Mouse (Mus musculus) midbrain, embryonic 11.5 days (tissue): Measurements from ENCODE around the gene Pkd1l2. TPM values are rescaled to one million over a fixed set of nuclear protein-coding genes. Genes with fewer than 3 reads are reported as not detected.
A peak's percentile ranks its signal among the peaks of the same experiment; 100 is the strongest.

Experiments
- ATAC-seq: fragments of 200-750 bp; cut with Nextera tagmentation; 2 replicates; pipeline ENCODE4 v1.8.0; 2017; ENCODE audit warnings: moderate TSS enrichment, moderate library complexity; ENCODE audit not compliant: low FRiP score
- DNase-seq: peaks from one replicate; pipeline ENCODE4 v3.0.0; 2015; ENCODE audit warnings: low spot score; ENCODE audit errors: missing footprints
- H3K27ac ChIP-seq: fragments of 300-500 bp; sonication (generic); 2 replicates; pipeline ENCODE4 v1.5.1; 2014; ENCODE audit warnings: low read depth, low read length
- H3K27me3 ChIP-seq: fragments of 300-500 bp; sonication (generic); 2 replicates; pipeline ENCODE4 v1.6.1; 2014; ENCODE audit warnings: mild to moderate bottlenecking, low read length, moderate library complexity, mixed read lengths; ENCODE audit not compliant: control insufficient read depth, insufficient read depth
- H3K36me3 ChIP-seq: fragments of 300-500 bp; sonication (generic); 2 replicates; pipeline ENCODE4 v1.6.1; 2014; ENCODE audit warnings: mild to moderate bottlenecking, low read length, moderate library complexity, mixed read lengths; ENCODE audit not compliant: control insufficient read depth, insufficient read depth
- H3K4me1 ChIP-seq: fragments of 300-500 bp; sonication (generic); 2 replicates; pipeline ENCODE4 v1.6.1; 2014; ENCODE audit warnings: low read length; ENCODE audit not compliant: control insufficient read depth, insufficient read depth
- H3K4me2 ChIP-seq: fragments of 300-500 bp; sonication (generic); 2 replicates; pipeline ENCODE4 v1.6.1; 2014; ENCODE audit warnings: mild to moderate bottlenecking, moderate library complexity
- H3K4me3 ChIP-seq: fragments of 300-500 bp; sonication (generic); 2 replicates; pipeline ENCODE4 v1.5.1; 2014; ENCODE audit warnings: low read depth, low read length
- H3K9ac ChIP-seq: fragments of 300-500 bp; sonication (generic); 2 replicates; pipeline ENCODE4 v1.6.1; 2014; ENCODE audit warnings: low read length
- H3K9me3 ChIP-seq: fragments of 300-500 bp; sonication (generic); 2 replicates; pipeline ENCODE4 v1.6.1; 2016; ENCODE audit warnings: low read length; ENCODE audit not compliant: control insufficient read depth
- WGBS: fragments of 180-500 bp; shearing (Covaris S2); extraction: QIAGEN DNeasy Blood & Tissue Kit; methylation state at CpG from one replicate; pipeline ENCODE4 v1.1.7; 2014; 5-methylcytosine and 5-hydroxymethylcytosine counted together
- polyA plus RNA-seq: library from polyadenylated mRNA; unstranded; fragments of >200 nt; fragmentation: Nextera tagmentation; extraction: Ambion mirVana; gene quantifications from 2 replicates; pipeline ENCODE4 v1.2.1, GENCODE M21; 2014

The Pkd1l2 gene
- polyA plus RNA-seq, 1 experiment from 2014 or later: not detected

DNA sequence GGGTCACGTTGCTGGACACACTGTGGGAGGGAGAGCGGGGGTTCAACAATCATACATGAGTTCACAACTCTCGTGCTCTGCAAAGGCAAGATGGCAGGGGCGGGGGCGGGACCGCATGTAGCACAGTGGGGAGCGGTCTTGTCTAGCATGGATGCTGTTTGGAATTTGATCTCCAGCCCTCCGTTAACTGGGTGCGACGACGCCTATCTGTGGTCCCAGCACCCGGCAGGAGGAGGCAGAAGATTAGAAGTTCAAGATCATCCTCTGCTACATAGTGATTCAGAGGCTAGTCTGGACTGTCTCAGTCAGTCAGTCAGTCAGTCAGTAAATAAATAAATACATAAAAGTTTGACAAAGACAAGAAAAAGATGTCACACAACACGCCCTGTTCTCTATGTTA is 14.0 kb downstream of the Pkd1l2 start:
- H3K36me3 ChIP-seq: no peaks in the 10 kb centered on the region
- DNase-seq (no peak), ATAC-seq (no peak)
- H3K4me2 ChIP-seq: no peak overlapping the region
- H3K4me3 ChIP-seq: no peak overlapping the region
- H3K27me3 ChIP-seq: no peaks in the 10 kb centered on the region; the same call in 1 of the 2 replicates
- no peak overlapping the region for H3K9ac ChIP-seq
- WGBS: 84% methylated on average over 13 of the region's 13 CpGs
- H3K4me1 ChIP-seq: no peaks in the 10 kb centered on the region
- H3K27ac ChIP-seq: no peak overlapping the region
- no peaks in the 10 kb centered on the region for H3K9me3 ChIP-seq

DNA sequence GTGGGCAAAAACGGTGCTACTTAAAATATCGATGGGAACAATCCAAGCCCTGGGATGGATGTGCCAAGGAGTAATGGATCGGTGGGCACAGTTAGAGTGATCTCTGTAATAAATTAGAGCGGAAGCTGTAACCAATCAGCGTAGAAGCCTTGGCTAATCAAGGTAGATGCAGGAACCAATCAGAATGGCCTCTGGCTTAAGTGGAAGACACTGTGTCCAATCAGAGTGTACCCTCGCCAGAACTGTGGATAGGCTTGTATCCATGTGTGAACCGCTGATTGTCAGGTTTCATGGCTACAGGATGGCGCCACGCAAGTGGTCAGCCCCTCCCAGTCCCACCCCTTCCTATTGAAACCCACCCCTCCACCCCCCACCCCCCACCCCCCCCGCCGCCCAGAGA is 14.9 kb downstream of the Pkd1l2 start:
- Histone ChIP-seq H3K9me3 (no peaks in the 10 kb centered on the region; the same call in 1 of the 2 replicates), H3K27me3 (no peaks in the 10 kb centered on the region; the same call in 1 of the 2 replicates), H3K4me2 (no peak overlapping the region), H3K4me1 (no peaks in the 10 kb centered on the region), H3K9ac (no peak overlapping the region), H3K36me3 (no peaks in the 10 kb centered on the region), H3K4me3 (no peak overlapping the region), H3K27ac (no peak overlapping the region)
- WGBS: 83% methylated on average over 11 of the region's 11 CpGs
- ATAC-seq (no peak), DNase-seq (no peak)

DNA sequence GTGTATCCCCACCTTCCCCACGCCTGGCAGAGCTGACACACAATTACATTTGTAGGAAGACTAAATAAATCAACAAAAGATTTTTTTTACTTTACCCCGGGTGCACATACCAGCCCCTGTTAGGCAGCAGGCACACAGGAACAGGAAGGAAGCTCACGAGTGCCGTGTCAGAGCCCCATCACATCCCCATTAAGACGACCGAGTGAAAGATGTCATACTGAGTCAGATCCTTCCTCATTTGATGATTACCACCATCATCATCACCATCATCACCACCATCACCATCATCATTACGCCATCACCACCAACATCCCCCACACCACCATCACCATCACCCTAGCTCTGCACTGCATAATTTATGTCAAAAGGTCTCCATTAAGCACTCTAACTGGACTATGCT is 15.3 kb downstream of the Pkd1l2 start:
- 93% methylated on average over 7 of the region's 7 CpGs for WGBS
- no peak for ATAC-seq

GRCm38 (mm10) chr8:117061180-117061880 is 20.9 kb downstream of the Pkd1l2 start:
- H3K27me3 ChIP-seq: no peaks in the 10 kb centered on the region; the same call in 1 of the 2 replicates
- peak; percentile 80 for DNase-seq
- H3K9me3 ChIP-seq: peaks cover 3% of the 10 kb centered on the region; the same call in 1 of the 2 replicates
- no peak overlapping the region for H3K4me3 ChIP-seq
- no peaks in the 10 kb centered on the region for H3K36me3 ChIP-seq
- H3K9ac ChIP-seq: no peak overlapping the region
- no peak overlapping the region for H3K27ac ChIP-seq
- 61% methylated on average over 13 of the region's 13 CpGs for WGBS
- ATAC-seq: 0 out of 2 replicates have a peak, but pooled peaks have one; percentile 35
- H3K4me2 ChIP-seq: no peak overlapping the region
- H3K4me1 ChIP-seq: peaks cover 3% of the 10 kb centered on the region; the same call in 1 of the 2 replicates

More for the DNA sequence above, 15.3 kb downstream of the Pkd1l2 start:
- no peak overlapping the region for H3K9ac ChIP-seq
- H3K4me2 ChIP-seq: no peak overlapping the region
- H3K36me3 ChIP-seq: no peaks in the 10 kb centered on the region
- no peak overlapping the region for H3K4me3 ChIP-seq
- no peak for DNase-seq
- H3K27ac ChIP-seq: no peak overlapping the region
- peaks cover 3% of the 10 kb centered on the region; the same call in 1 of the 2 replicates for H3K9me3 ChIP-seq
- no peaks in the 10 kb centered on the region for H3K4me1 ChIP-seq
- H3K27me3 ChIP-seq: no peaks in the 10 kb centered on the region; the same call in 1 of the 2 replicates

DNA sequence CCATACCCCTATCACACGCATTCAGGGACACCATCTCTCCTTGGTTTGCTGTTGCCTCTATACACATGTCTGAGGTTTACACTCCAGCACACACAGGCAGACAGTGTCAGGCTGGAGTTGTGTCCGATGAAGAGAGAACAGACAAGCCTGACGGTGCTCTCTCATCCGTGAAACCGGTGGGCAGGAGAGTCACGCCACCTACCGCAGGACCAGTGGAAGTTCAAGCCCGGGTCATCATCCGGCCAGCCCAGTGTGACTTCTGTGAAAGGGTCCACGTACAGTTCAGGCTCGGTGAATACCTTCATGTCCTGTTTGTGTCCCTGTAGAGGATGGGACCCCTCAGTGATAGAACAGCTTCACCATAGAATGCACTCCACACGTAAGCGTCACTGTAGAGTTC is 21.9 kb downstream of the Pkd1l2 start:
- Histone ChIP-seq H3K9ac (no peak overlapping the region), H3K9me3 (peaks cover 3% of the 10 kb centered on the region; the same call in 1 of the 2 replicates), H3K4me1 (peaks cover 3% of the 10 kb centered on the region; the same call in 1 of the 2 replicates), H3K27me3 (no peaks in the 10 kb centered on the region), H3K4me2 (no peak overlapping the region), H3K4me3 (no peak overlapping the region), H3K27ac (no peak overlapping the region), H3K36me3 (no peaks in the 10 kb centered on the region)
- peak; percentile 64 for DNase-seq
- no peak for ATAC-seq
- 78% methylated on average over 13 of the region's 13 CpGs for WGBS

DNA sequence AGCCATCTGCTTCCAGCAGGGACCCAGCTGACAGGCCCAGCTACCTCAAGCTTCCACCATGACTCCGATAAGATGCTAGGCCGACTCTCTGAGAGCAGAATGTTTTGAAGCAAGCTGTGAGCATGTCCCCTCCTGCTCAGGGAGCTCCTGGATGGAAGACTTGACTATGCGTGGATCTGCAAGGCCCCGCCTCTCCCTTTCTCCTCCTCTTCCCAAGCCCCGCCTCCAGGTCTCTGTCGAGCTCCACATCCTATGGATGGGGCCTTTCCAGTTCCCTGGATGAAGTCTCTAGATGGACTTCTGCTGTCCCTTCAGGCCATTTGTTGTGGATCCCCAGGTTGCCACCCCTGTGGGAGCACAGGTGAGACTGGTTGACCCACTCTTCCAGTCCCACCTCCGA is 23.2 kb downstream of the Pkd1l2 start:
- H3K4me1 ChIP-seq: peaks cover 3% of the 10 kb centered on the region; the same call in 1 of the 2 replicates
- H3K4me2 ChIP-seq: no peak overlapping the region
- WGBS: 71% methylated on average over 7 of the region's 7 CpGs
- ATAC-seq (no peak), DNase-seq (no peak)
- no peak overlapping the region for H3K4me3 ChIP-seq
- no peaks in the 10 kb centered on the region for H3K27me3 ChIP-seq
- H3K9me3 ChIP-seq: peaks cover 3% of the 10 kb centered on the region; the same call in 1 of the 2 replicates
- H3K36me3 ChIP-seq: no peaks in the 10 kb centered on the region
- no peak overlapping the region for H3K9ac ChIP-seq
- H3K27ac ChIP-seq: no peak overlapping the region

DNA sequence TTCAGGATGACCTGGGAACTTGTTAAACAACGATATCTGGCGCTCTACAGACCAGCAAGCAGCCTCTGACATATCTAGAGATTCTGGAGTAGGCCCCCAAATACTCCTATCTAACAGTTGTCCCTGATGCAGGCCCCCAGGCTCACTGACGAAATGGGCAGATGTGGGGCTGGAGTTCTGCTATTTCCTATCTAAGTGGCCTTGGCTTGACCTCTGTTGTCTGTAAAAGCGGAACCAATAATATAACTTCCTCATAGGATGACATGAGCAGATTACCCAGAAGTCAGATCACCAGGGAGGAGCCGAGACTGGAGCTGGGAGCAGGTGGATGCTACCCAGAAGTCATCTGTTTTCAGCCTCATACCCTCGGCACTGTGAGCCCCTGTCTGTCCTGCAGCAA is 27.2 kb downstream of the Pkd1l2 start:
- Histone ChIP-seq H3K9ac (no peak overlapping the region), H3K36me3 (no peaks in the 10 kb centered on the region), H3K27ac (no peak overlapping the region), H3K4me3 (no peak overlapping the region), H3K27me3 (no peaks in the 10 kb centered on the region), H3K4me2 (no peak overlapping the region), H3K9me3 (no peaks in the 10 kb centered on the region), H3K4me1 (no peaks in the 10 kb centered on the region)
- peak; percentile 10 for DNase-seq
- WGBS: 76% methylated on average over 6 of the region's 6 CpGs
- ATAC-seq: no peak

- H3K4me3 ChIP-seq: no peak overlapping the region
- H3K27ac ChIP-seq: no peak overlapping the region
- DNase-seq (peak; percentile 73), ATAC-seq (no peak)
- WGBS: 87% methylated on average over 3 of the region's 3 CpGs
- H3K9me3 ChIP-seq: no peaks in the 10 kb centered on the region
- no peaks in the 10 kb centered on the region for H3K4me1 ChIP-seq
- H3K9ac ChIP-seq: no peak overlapping the region
- H3K27me3 ChIP-seq: no peaks in the 10 kb centered on the region
- no peaks in the 10 kb centered on the region for H3K36me3 ChIP-seq
- H3K4me2 ChIP-seq: no peak overlapping the region
These were observed 28.1 kb downstream of the Pkd1l2 start for GRCm38 (mm10) chr8:117054146-117054545.
